In genomic region chr15:31258029-31258692, GRCm38 (mm10) we compare ENCODE assay signal across 13 mouse cellular contexts. TPM values are rescaled to one million over a fixed set of nuclear protein-coding genes. Genes with fewer than 3 reads are reported as not detected.
A peak's percentile ranks its signal among the peaks of the same experiment; 100 is the strongest.
DNase-seq lines count a peak whose midpoint lies in the region; ATAC-seq and TF ChIP-seq lines count a peak whose summit lies in the region.
"Had no signal": no experiment of that assay in that cellular context is flagged by ENCODE, and none has a peak within 500 bp of the region (broad histone marks: within the 10 kb centered on the region; RNA-seq: fewer than 3 reads in every experiment).

No protein-coding gene starts in this region.

- no peaks in the 10 kb centered on the region for H3K9me3 ChIP-seq in kidney, embryonic 14.5 days (ENCODE audit: control insufficient read depth, low read length)
- H3K9me3 ChIP-seq in lung, postnatal 0 days (ENCODE audit: low read length) = no peaks in the 10 kb centered on the region
- H3K9me3 ChIP-seq: forebrain, embryonic 13.5 days; heart, embryonic 13.5 days had no signal

- ATAC-seq in kidney, embryonic 14.5 days (ENCODE audit: low FRiP score, low TSS enrichment) = peak; percentile 20; the same call in 1 of the 2 replicates
- ATAC-seq in lung, postnatal 0 days = peak; percentile 84
- ATAC-seq: forebrain, embryonic 13.5 days had no signal

- intact Hi-C loops in left cerebral cortex, postnatal 4 days (cut with DNase I) = loop anchor here (10.0 kb wide), 1 partner anchor 1083 kb away; the partner anchor contains the start of gene Ctnnd2

- no peak overlapping the region for H3K4me3 ChIP-seq in kidney, embryonic 14.5 days (ENCODE audit: low read length)
- no peak overlapping the region for H3K4me3 ChIP-seq in lung, postnatal 0 days (ENCODE audit: low read depth, low read length)
- H3K4me3 ChIP-seq: forebrain, embryonic 13.5 days; heart, embryonic 13.5 days; layer of hippocampus, adult 2 months had no signal

- H3K9ac ChIP-seq in kidney, embryonic 14.5 days (ENCODE audit: low read depth, low read length) = no peak overlapping the region
- H3K9ac ChIP-seq in lung, postnatal 0 days (replicated peaks; ENCODE audit: low read depth) = no peak overlapping the region
- H3K9ac ChIP-seq: forebrain, embryonic 13.5 days; heart, embryonic 13.5 days had no signal

- H3K4me2 ChIP-seq in kidney, embryonic 14.5 days (replicated peaks; ENCODE audit: low read depth, low read length) = no peak overlapping the region
- H3K4me2 ChIP-seq in lung, postnatal 0 days (replicated peaks; ENCODE audit: low read depth, low read length) = no peak overlapping the region; the same call in 1 of the 2 replicates
- H3K4me2 ChIP-seq: forebrain, embryonic 13.5 days; heart, embryonic 13.5 days had no signal

- peaks cover 28% of the 10 kb centered on the region for H3K4me1 ChIP-seq in kidney, embryonic 14.5 days (ENCODE audit: control insufficient read depth, insufficient read depth, low read length)
- no peaks in the 10 kb centered on the region for H3K4me1 ChIP-seq in lung, postnatal 0 days (ENCODE audit: insufficient read depth, low read depth, low read length)
- H3K4me1 ChIP-seq: forebrain, embryonic 13.5 days had no signal

- TF ChIP-seq CTCF in lung, postnatal 0 days (IDR thresholded peaks at IDR 0.05) = no peak

- TF ChIP-seq EP300 in lung, postnatal 0 days (IDR thresholded peaks at IDR 0.05) = peak; percentile 96

- no peak overlapping the region for H3K27ac ChIP-seq in kidney, embryonic 14.5 days (ENCODE audit: low read depth, low read length)
- H3K27ac ChIP-seq in lung, postnatal 0 days (ENCODE audit: low read length) = peak overlapping the region; percentile 70
- H3K27ac ChIP-seq: forebrain, embryonic 13.5 days; heart, embryonic 13.5 days; layer of hippocampus, adult 2 months had no signal

- DNase-seq in kidney, postnatal 10 days = no peak
- peak; percentile 22 for DNase-seq in thymus, postnatal 4 days
- DNase-seq in thymus, postnatal 25 days = no peak
- DNase-seq in lung, postnatal 0 days (ENCODE audit: low spot score) = peak; percentile 88
- no peak for DNase-seq in layer of hippocampus, adult 9-10 months (ENCODE audit: low spot score)
- DNase-seq in left cerebral cortex, postnatal 4 days = no peak
- DNase-seq: cerebellum, adult 2 months; gastrocnemius, postnatal 14 days; thymus, adult 18-20 months had no signal

- no peaks in the 10 kb centered on the region for H3K27me3 ChIP-seq in kidney, embryonic 14.5 days (ENCODE audit: control insufficient read depth, insufficient read depth, low read length)
- H3K27me3 ChIP-seq in lung, postnatal 0 days (replicated peaks; ENCODE audit: insufficient read depth, low read length) = no peaks in the 10 kb centered on the region
- H3K27me3 ChIP-seq: forebrain, embryonic 13.5 days; heart, embryonic 13.5 days had no signal

- WGBS in kidney, embryonic 14.5 days = 48% methylated on average over 21 of the region's 21 CpGs
- WGBS in lung, postnatal 0 days = 30% methylated on average over 21 of the region's 21 CpGs

- H3K36me3 ChIP-seq in kidney, embryonic 14.5 days (ENCODE audit: control insufficient read depth, insufficient read depth, low read length) = no peaks in the 10 kb centered on the region
- no peaks in the 10 kb centered on the region for H3K36me3 ChIP-seq in lung, postnatal 0 days (ENCODE audit: insufficient read depth, low read length)
- H3K36me3 ChIP-seq: heart, embryonic 13.5 days had no signal

RNA-seq across cellular contexts. Expression of gene Dap, which starts 34.0 kb away (rescaled TPM):
- 87.1 and 96.9 TPM in 2 replicates for polyA plus RNA-seq in kidney, embryonic 14.5 days (2014; fragmentation: Nextera tagmentation; extraction: Ambion mirVana)
- 127 and 148 TPM in 2 replicates for polyA plus RNA-seq in lung, postnatal 0 days (2015; fragmentation: Nextera tagmentation; extraction: Ambion mirVana)
- total RNA-seq in left cerebral cortex, postnatal 4 days (2021) = 10 to 100 TPM in 1 of 2 experiments, 1 to 10 TPM in 1; 9.3 to 11.5 TPM

Comparison
In these comparisons a context has a peak if more than half of its experiments do, and no peak if none do; other contexts are left out.
1. DNase-seq: peak in thymus, postnatal 4 days (single experiment) and lung, postnatal 0 days (single experiment); none in kidney, postnatal 10 days (single experiment), thymus, postnatal 25 days (single experiment), layer of hippocampus, adult 9-10 months (single experiment) and left cerebral cortex, postnatal 4 days (single experiment).